Comparison of ENCODE assay signal across 15 mouse cellular contexts in the genomic region with DNA sequence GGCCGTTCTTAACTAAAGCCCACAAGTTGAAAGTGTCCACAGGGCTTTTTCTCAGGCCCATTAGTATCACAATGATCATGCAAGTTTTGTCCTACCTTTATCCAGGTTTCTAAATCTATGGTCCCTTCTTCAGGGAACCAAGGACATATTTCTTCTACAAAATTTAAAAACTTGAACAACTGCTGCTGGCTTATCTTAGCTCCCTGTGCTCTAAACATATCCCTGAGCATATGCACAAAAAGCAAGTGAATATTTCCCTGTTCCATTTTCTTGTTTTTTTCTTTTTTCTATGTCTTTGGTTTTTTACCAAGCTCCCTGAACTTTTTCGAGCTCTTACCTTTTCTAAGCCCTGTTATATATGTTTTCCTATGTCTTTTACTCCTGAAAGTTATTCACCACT.
"Had no signal": no experiment of that assay in that cellular context is flagged by ENCODE, and none has a peak within 500 bp of the region (broad histone marks: within the 10 kb centered on the region; RNA-seq: fewer than 3 reads in every experiment).

No protein-coding gene starts in this region.

- H3K4me2 ChIP-seq: liver, embryonic 12.5 days; midbrain, embryonic 12.5 days; neural tube, embryonic 12.5 days; stomach, embryonic 15.5 days had no signal

- DNase-seq: lung, adult 18-20 months; lung, postnatal 4 days; midbrain, embryonic 14.5 days; right cerebral cortex, postnatal 14 days; thymus, adult 18-20 months; thymus, postnatal 14 days; thymus, postnatal 36 days had no signal

- H3K9me3 ChIP-seq: liver, embryonic 12.5 days; midbrain, embryonic 10.5 days; midbrain, embryonic 12.5 days; neural tube, embryonic 12.5 days; stomach, embryonic 15.5 days had no signal

- H3K4me3 ChIP-seq: liver, embryonic 12.5 days; midbrain, embryonic 10.5 days; midbrain, embryonic 12.5 days; neural tube, embryonic 12.5 days; stomach, embryonic 15.5 days had no signal

- H3K36me3 ChIP-seq: liver, embryonic 12.5 days; midbrain, embryonic 10.5 days; midbrain, embryonic 12.5 days; neural tube, embryonic 12.5 days; stomach, embryonic 15.5 days had no signal

- H3K4me1 ChIP-seq: liver, embryonic 12.5 days; midbrain, embryonic 10.5 days; midbrain, embryonic 12.5 days; neural tube, embryonic 12.5 days; stomach, embryonic 15.5 days had no signal

- ATAC-seq: liver, embryonic 12.5 days; midbrain, embryonic 16.5 days had no signal

- H3K27ac ChIP-seq: liver, embryonic 12.5 days; liver, embryonic 14.5 days; midbrain, embryonic 10.5 days; midbrain, embryonic 12.5 days; neural tube, embryonic 12.5 days; stomach, embryonic 15.5 days; stomach, postnatal 0 days had no signal

- H3K9ac ChIP-seq: liver, embryonic 12.5 days; liver, embryonic 14.5 days; midbrain, embryonic 12.5 days; neural tube, embryonic 12.5 days; stomach, embryonic 15.5 days had no signal

- H3K27me3 ChIP-seq: liver, embryonic 12.5 days; midbrain, embryonic 12.5 days; neural tube, embryonic 12.5 days; stomach, embryonic 15.5 days had no signal
